Mouse (Mus musculus): ENCODE results near the gene 1700030K09Rik. TPM values are rescaled to one million over a fixed set of nuclear protein-coding genes. Genes with fewer than 3 reads are reported as not detected.

1700030K09Rik gene
- 9.2 and 10.3 TPM in 2 replicates for polyA plus RNA-seq (2014; fragmentation: Nextera tagmentation; extraction: Ambion mirVana)

DNA sequence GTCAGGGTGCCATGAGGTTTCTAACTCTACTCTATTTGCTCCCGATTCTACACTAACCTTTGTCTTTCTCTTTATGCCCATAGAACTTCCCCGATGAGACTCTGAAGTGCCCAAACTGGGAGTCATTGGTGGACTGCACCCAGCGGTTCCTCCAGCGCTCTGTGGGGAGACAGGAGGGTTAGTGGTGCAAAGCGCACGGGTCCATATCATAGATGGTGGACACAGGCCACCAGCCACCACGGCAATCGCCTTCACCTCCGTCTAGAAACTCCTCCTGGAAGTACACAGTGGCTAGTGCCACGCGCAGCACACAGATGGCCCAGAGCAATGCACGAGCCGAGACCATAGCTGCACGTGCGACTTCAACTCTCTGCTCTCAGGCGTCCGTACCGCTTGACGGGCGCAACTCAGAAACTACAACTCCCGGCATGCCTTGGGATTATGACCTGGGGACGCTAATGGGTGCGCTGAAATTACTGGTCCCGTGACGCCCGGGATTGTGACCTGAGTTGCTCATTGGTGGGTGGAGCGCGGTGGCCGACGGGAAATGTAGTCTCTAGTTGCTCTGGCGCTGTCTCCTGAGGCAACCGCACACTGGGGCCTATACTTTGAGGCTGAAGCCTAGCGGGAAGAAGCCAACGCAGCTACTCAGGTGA, at the start of gene 1700030K09Rik, which contains the start of gene Calr3:
1700030K09Rik (plus strand) TSS at position 543 of the 656 bp plus-strand sequence.
Calr3 (minus strand) TSS at position 533 of the 656 bp plus-strand sequence.
- 5% methylated on average over 34 of the region's 34 CpGs for WGBS (ENCODE audit: insufficient replicate concordance)
- H3K27me3 ChIP-seq (ENCODE audit: control insufficient read depth, insufficient read depth, low read length), result no peaks in the 10 kb centered on the region
- H3K4me1 ChIP-seq (ENCODE audit: control insufficient read depth, insufficient read depth, low read length), result no peaks in the 10 kb centered on the region
- H3K36me3 ChIP-seq (ENCODE audit: control insufficient read depth, insufficient read depth, low read length), result no peaks in the 10 kb centered on the region
- H3K9ac ChIP-seq (ENCODE audit: low read depth, low read length), result peak within 1 kb of the TSS; percentile 75
- peak within 1 kb of the TSS; percentile 40 for H3K4me3 ChIP-seq (ENCODE audit: low read depth, low read length)
- H3K27ac ChIP-seq (ENCODE audit: low read depth, low read length), result no peak within 1 kb of the TSS
- peak; percentile 99 for ATAC-seq (replicated peaks; ENCODE audit: insufficient number of reproducible peaks, low FRiP score, low TSS enrichment)
- H3K9me3 ChIP-seq (replicated peaks; ENCODE audit: control insufficient read depth, low read length), result no peaks in the 10 kb centered on the region
- H3K4me2 ChIP-seq, result peak within 1 kb of the TSS; percentile 62

DNA sequence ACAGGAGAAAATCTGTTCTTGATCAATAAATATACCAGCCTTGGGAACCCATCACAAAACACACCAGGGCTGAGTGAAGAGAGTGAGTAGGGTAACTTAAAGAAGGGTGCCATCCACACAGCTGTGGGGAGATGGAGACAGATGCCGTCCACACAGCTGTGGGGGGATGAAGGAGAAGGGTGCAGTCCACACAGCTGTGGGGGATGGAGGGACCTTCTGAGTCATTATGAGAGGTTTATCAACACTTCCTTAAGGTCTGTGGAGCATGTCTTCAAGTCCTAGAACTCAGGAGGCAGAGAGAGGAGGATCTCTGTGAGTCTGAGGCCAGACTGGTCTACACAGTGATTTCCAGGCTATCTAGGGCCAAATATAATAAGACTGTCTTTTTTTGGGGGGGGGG, 42.3 kb upstream of the 1700030K09Rik start:
- no peak overlapping the region for H3K4me2 ChIP-seq
- no peak for ATAC-seq (replicated peaks; ENCODE audit: insufficient number of reproducible peaks, low FRiP score, low TSS enrichment)
- H3K9ac ChIP-seq (ENCODE audit: low read depth, low read length), result no peak overlapping the region
- 68% methylated on average over 1 of the region's 1 CpGs for whole genome bisulfite sequencing (ENCODE audit: insufficient replicate concordance)
- H3K27ac ChIP-seq (ENCODE audit: low read depth, low read length), result no peak overlapping the region
- H3K4me3 ChIP-seq (ENCODE audit: low read depth, low read length), result no peak overlapping the region
- peaks cover 10% of the 10 kb centered on the region for H3K4me1 ChIP-seq (ENCODE audit: control insufficient read depth, insufficient read depth, low read length)
- H3K27me3 ChIP-seq (ENCODE audit: control insufficient read depth, insufficient read depth, low read length), result no peaks in the 10 kb centered on the region
- H3K36me3 ChIP-seq (ENCODE audit: control insufficient read depth, insufficient read depth, low read length), result peaks cover 13% of the 10 kb centered on the region
- no peaks in the 10 kb centered on the region for H3K9me3 ChIP-seq (replicated peaks; ENCODE audit: control insufficient read depth, low read length)

DNA sequence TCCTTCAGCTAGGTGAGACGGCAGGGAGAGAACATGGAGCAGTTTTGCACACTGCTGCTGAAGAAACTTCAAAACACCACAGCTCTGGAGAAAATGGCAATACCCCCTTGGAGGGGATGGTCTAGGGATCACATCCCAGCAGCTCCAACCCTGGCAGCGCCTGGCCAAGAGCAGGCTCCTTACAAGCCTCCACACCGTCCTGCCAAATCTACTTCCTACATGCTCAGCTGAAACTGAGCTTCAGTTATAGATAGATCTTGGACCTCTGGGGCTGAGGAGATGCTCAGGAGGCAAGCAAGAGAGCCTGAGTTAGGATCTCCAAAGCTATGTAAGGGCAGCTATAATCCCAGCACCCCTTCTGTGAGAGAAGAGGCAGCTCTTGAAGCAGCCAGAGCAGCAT, 40.7 kb upstream of the 1700030K09Rik start:
- Histone ChIP-seq H3K9me3 (replicated peaks; ENCODE audit: control insufficient read depth, low read length) (no peaks in the 10 kb centered on the region), H3K27me3 (ENCODE audit: control insufficient read depth, insufficient read depth, low read length) (no peaks in the 10 kb centered on the region), H3K9ac (ENCODE audit: low read depth, low read length) (no peak overlapping the region), H3K4me3 (ENCODE audit: low read depth, low read length) (no peak overlapping the region), H3K4me2 (no peak overlapping the region), H3K27ac (ENCODE audit: low read depth, low read length) (no peak overlapping the region), H3K36me3 (ENCODE audit: control insufficient read depth, insufficient read depth, low read length) (peaks cover 8% of the 10 kb centered on the region), H3K4me1 (ENCODE audit: control insufficient read depth, insufficient read depth, low read length) (peaks cover 10% of the 10 kb centered on the region)
- ATAC-seq (replicated peaks; ENCODE audit: insufficient number of reproducible peaks, low FRiP score, low TSS enrichment), result no peak
- WGBS (ENCODE audit: insufficient replicate concordance), result 93% methylated on average over 3 of the region's 3 CpGs

DNA sequence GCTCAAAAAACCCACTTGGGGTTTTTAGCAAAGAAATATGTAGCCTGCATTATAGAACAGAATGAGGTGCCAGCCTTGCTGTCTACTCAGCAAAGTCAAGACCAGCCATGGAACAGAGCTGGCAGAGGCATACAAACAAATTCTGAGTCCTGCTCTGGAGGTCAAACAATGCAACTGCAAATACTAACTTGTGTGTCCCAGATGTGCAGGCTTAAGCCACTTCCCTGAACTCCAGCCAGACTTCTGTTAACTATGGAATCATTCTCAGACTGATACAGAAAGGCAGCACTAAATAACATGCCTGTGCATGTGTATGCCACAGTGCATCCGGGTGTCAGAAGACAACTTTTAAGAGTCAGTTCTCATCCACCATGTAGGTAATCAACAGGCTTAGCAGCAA, 35.8 kb upstream of the 1700030K09Rik start:
- no peak for ATAC-seq (replicated peaks; ENCODE audit: insufficient number of reproducible peaks, low FRiP score, low TSS enrichment)
- H3K4me2 ChIP-seq, result no peak overlapping the region
- WGBS (ENCODE audit: insufficient replicate concordance), result 94% methylated on average over 1 of the region's 1 CpGs
- no peak overlapping the region for H3K4me3 ChIP-seq (ENCODE audit: low read depth, low read length)
- H3K27me3 ChIP-seq (ENCODE audit: control insufficient read depth, insufficient read depth, low read length), result no peaks in the 10 kb centered on the region
- no peaks in the 10 kb centered on the region for H3K36me3 ChIP-seq (ENCODE audit: control insufficient read depth, insufficient read depth, low read length)
- peaks cover 13% of the 10 kb centered on the region for H3K4me1 ChIP-seq (ENCODE audit: control insufficient read depth, insufficient read depth, low read length)
- H3K9me3 ChIP-seq (replicated peaks; ENCODE audit: control insufficient read depth, low read length), result no peaks in the 10 kb centered on the region
- H3K27ac ChIP-seq (ENCODE audit: low read depth, low read length), result no peak overlapping the region
- no peak overlapping the region for H3K9ac ChIP-seq (ENCODE audit: low read depth, low read length)

DNA sequence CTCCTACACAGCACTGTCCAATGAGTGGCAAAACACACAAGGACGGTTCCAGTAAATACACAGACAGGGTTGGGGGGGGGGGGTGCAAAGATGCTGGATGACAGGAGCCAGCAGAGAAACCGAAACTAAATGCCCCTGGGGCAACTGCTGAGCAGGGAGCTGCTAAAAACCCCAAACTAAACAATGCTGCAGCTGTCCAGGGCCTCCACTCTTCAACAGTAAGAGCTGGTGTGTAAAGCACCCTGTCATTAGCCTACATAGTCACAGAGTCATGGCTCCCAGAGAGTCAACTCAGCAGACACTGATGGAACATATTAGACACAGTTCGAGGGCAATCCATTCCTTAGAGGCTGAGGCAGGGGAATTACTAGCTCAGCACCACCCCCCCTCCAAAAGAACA, 34.2 kb upstream of the 1700030K09Rik start:
- Histone ChIP-seq H3K9ac (ENCODE audit: low read depth, low read length) (no peak overlapping the region), H3K27ac (ENCODE audit: low read depth, low read length) (no peak overlapping the region), H3K4me2 (no peak overlapping the region), H3K4me3 (ENCODE audit: low read depth, low read length) (no peak overlapping the region), H3K4me1 (ENCODE audit: control insufficient read depth, insufficient read depth, low read length) (peaks cover 22% of the 10 kb centered on the region), H3K36me3 (ENCODE audit: control insufficient read depth, insufficient read depth, low read length) (no peaks in the 10 kb centered on the region), H3K9me3 (replicated peaks; ENCODE audit: control insufficient read depth, low read length) (no peaks in the 10 kb centered on the region), H3K27me3 (ENCODE audit: control insufficient read depth, insufficient read depth, low read length) (no peaks in the 10 kb centered on the region)
- WGBS (ENCODE audit: insufficient replicate concordance), result 72% methylated on average over 3 of the region's 3 CpGs
- ATAC-seq (replicated peaks; ENCODE audit: insufficient number of reproducible peaks, low FRiP score, low TSS enrichment), result no peak

DNA sequence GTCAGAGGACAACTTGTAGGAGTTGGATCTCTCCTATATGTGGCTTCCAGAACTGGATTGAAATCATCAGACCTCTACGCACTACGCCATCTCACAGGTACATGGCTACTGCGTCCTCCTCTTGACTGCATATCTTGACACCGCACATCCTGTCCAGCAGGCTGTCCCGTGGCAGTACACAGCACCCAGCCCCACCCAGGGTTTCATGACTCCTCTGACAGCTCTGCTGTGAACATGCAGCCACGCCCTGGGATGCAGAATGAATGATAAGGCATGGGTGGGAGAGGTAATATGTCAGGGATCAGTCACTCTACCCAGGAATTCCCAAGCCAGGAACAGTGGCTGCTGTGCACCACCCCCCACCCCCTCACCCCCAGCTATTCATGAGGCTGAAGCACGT, 29.8 kb upstream of the 1700030K09Rik start:
- Histone ChIP-seq H3K9me3 (replicated peaks; ENCODE audit: control insufficient read depth, low read length) (no peaks in the 10 kb centered on the region), H3K4me1 (ENCODE audit: control insufficient read depth, insufficient read depth, low read length) (peaks cover 61% of the 10 kb centered on the region), H3K4me2 (peak overlapping the region; percentile 20; the same call in 1 of the 2 replicates), H3K9ac (ENCODE audit: low read depth, low read length) (no peak overlapping the region), H3K27me3 (ENCODE audit: control insufficient read depth, insufficient read depth, low read length) (no peaks in the 10 kb centered on the region), H3K27ac (ENCODE audit: low read depth, low read length) (0 out of 2 replicates have a peak overlapping the region, but pooled peaks have one; percentile 54), H3K4me3 (ENCODE audit: low read depth, low read length) (no peak overlapping the region), H3K36me3 (ENCODE audit: control insufficient read depth, insufficient read depth, low read length) (no peaks in the 10 kb centered on the region)
- peak; percentile 84 for ATAC-seq (replicated peaks; ENCODE audit: insufficient number of reproducible peaks, low FRiP score, low TSS enrichment)
- 59% methylated on average over 7 of the region's 7 CpGs for WGBS (ENCODE audit: insufficient replicate concordance)

DNA sequence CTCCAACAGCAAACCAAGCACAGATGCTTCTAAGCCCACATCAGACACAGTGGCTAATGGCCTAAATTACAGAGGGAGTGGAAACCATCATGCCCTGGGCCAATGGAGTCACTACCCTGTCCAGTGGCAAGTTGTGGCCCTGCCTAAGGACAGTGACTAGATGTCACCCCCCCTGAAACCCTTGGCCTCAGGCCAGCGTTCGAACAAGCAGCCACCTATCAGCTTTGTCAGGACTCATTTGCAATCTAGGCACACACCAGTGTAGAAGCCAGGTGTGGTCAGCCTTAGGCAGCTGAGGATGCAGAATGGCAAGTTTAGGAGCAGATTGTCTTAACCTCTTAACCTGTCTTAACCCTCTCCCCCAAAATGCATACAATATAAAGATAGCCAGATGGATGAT, 28.4 kb upstream of the 1700030K09Rik start:
- Histone ChIP-seq H3K9ac (ENCODE audit: low read depth, low read length) (no peak overlapping the region; the same call in 1 of the 2 replicates), H3K4me3 (ENCODE audit: low read depth, low read length) (no peak overlapping the region), H3K4me2 (no peak overlapping the region), H3K4me1 (ENCODE audit: control insufficient read depth, insufficient read depth, low read length) (peaks cover 67% of the 10 kb centered on the region), H3K36me3 (ENCODE audit: control insufficient read depth, insufficient read depth, low read length) (no peaks in the 10 kb centered on the region), H3K27me3 (ENCODE audit: control insufficient read depth, insufficient read depth, low read length) (no peaks in the 10 kb centered on the region), H3K9me3 (replicated peaks; ENCODE audit: control insufficient read depth, low read length) (no peaks in the 10 kb centered on the region), H3K27ac (ENCODE audit: low read depth, low read length) (no peak overlapping the region)
- ATAC-seq (replicated peaks; ENCODE audit: insufficient number of reproducible peaks, low FRiP score, low TSS enrichment), result no peak
- WGBS (ENCODE audit: insufficient replicate concordance), result 67% methylated on average over 2 of the region's 2 CpGs

DNA sequence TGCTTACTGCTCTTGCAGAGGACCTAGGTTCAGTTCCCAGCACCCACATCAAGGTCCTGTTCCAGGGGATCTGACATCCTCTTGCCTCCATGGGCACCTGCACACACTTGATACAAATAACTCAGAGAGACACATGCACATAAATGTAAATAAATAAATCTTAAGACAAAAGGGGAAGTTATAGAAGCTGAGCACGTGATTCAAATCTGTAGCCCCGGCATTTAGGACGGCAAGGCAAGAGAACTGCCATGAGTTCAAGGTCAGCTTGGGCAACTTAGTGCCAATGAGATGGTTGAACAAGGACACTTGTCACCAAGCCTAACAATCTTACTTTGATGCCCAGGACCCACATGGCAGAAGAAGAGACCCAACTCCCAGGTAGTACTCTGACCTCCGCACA, 25.6 kb upstream of the 1700030K09Rik start:
- no peak overlapping the region for H3K27ac ChIP-seq (ENCODE audit: low read depth, low read length)
- no peaks in the 10 kb centered on the region for H3K9me3 ChIP-seq (replicated peaks; ENCODE audit: control insufficient read depth, low read length)
- H3K4me2 ChIP-seq, result no peak overlapping the region
- no peaks in the 10 kb centered on the region for H3K36me3 ChIP-seq (ENCODE audit: control insufficient read depth, insufficient read depth, low read length)
- H3K4me3 ChIP-seq (ENCODE audit: low read depth, low read length), result no peak overlapping the region
- H3K4me1 ChIP-seq (ENCODE audit: control insufficient read depth, insufficient read depth, low read length), result peaks cover 59% of the 10 kb centered on the region
- H3K9ac ChIP-seq (ENCODE audit: low read depth, low read length), result no peak overlapping the region
- 95% methylated on average over 4 of the region's 4 CpGs for WGBS (ENCODE audit: insufficient replicate concordance)
- H3K27me3 ChIP-seq (ENCODE audit: control insufficient read depth, insufficient read depth, low read length), result no peaks in the 10 kb centered on the region
- ATAC-seq (replicated peaks; ENCODE audit: insufficient number of reproducible peaks, low FRiP score, low TSS enrichment), result no peak

Data from heart, embryonic 11.5 days (tissue).